Mouse (Mus musculus) neural tube, embryonic 10.5 days (tissue): ENCODE measurements around the gene D630045J12Rik.

Source experiments
- DNase-seq: peaks from one replicate; pipeline ENCODE4 v3.0.0-alpha.2; 2017; ENCODE audit warnings: low spot score; ENCODE audit errors: extremely low spot score

D630045J12Rik gene

DNA sequence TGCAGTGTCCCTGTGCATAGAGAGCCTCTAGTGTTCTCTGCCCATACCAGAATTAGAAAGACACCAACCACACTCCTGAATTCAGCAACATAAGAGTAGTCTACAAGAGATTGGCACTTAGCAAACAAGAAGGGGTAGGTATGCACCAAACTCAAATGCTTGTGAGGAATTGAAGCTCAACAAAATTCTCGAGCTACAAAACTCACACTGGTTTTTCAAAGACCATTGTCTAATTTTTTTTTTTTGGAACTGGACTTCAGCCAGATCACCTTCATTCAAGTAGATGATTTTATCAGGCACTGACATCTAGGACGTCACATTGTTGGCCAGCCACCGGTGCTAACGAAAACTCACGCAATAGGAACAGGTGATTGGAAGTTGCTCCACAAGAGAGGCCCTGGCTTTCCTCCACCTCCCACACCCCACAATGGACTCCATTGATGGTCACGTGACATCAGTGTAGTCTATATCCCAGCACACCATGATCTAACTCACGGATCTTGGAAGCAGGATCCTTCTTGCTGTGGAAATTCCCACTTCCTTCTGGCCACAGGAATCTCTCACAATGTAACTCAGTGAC lies 151.5 kb downstream of the D630045J12Rik start:
- no peak for DNase-seq

DNA sequence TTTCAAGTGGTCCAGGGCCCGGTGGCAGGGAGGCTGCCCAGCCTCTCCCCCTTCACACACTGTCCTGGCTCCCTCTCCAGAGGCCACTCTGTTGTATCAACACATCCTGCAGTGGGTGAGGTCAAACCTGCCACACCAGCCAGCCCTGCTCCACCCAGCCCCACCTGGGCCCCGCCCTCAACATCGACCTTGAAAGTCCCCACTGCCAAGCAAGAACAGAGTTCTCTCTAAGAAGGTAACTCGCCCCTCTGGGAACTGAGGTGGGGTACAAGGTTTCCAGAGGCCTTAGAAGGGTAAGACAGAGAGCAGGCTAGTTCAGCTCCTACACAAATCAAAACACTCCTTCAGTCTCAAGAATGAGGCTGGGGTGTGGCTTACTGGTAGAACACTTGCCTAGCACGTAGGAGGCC lies 156.8 kb downstream of the D630045J12Rik start:
- DNase-seq = no peak

DNA sequence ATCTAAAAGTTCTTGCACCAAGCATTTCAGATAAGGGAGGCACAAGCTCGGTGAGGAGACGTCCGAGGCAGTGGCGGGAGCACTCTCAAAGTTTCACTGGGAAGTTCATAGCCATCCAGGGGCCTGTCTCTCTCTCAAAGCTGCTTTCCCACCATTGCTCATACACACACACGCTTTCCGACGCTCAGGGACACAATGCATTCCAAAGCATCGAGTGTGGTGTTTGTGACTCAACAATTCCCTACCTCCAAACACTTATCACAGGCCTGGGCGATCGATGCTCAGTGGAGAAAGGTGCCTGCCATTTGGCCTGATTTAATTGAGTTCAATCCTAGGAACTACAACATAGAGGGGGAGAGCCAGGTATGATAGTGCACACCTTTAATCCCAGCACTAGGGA lies 159.1 kb downstream of the D630045J12Rik start:
- no peak for DNase-seq

DNA sequence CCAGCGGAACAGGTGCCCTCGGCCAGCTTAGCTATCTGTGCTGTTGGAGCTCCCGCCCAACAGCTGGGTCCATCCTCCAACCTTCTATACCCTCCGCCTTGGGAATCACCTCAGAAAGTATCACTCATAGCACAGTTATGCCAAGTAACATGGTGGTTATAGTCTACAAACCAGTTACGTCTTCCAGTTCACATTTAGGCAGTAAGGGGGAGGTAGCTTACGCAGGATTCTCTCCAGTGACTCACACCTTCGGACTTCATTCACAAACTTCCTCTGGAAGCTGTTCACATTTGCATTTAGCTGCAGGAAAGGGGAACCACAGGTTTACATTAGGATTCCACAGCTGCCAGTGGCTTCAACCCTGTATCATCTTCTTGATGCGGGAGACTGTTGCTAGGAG lies 161.3 kb downstream of the D630045J12Rik start:
- DNase-seq = no peak

DNA sequence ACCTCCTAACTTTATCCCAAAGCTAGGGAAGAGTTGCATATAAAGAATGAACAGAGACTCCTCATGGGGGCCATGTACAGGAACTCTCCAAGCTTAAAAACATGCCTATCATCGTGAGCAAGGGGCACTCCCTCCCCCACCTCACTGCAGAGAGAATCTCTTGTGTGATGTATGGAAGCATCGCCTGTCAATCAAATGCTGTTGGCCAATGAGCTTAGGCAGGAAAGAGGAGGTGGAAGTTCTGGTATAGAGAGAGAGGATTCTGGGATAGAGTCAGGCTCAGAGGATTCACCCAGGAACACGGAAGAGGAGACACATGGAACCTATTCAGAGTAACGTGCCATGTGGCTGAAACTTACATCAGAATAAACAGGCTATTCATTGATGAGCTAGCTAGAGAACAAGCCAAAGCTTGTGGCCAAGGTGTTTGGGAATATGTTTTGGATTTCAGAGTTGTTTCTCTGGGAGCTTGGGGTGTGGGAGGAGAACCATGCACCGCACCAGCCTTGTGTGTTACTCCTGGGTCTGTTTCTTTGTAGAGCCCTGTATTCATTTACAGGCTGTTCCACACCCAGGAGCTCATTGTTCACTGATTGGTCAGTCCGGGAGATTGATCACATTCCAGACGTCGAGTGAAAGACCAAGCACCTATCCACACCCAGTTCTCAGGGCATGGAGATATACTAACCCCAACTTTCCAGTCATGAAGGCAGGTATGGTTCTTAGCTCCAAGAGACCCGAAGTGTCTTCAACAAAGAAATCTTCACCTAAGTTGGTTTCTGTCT lies 166.4 kb downstream of the D630045J12Rik start:
- no peak for DNase-seq

DNA sequence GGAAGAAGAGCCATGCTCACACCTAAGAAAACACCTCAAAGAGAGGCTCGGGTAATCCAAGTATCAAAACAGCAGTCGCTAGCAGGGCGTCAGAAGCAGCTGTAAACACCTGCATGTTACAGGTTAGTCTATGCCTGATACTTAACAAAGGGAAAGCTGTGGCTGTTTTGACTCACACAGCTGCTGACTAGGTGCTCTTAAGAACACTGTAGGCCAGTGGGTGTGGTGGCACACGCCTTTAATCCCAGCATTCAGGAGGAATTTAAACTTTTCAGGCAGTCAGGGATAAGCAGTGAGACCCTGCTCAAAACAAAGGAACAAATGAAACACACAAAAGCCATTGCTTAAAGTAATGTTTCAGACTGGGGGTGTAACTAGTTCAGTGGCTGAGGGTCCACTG lies 170.6 kb downstream of the D630045J12Rik start:
- DNase-seq = no peak

DNA sequence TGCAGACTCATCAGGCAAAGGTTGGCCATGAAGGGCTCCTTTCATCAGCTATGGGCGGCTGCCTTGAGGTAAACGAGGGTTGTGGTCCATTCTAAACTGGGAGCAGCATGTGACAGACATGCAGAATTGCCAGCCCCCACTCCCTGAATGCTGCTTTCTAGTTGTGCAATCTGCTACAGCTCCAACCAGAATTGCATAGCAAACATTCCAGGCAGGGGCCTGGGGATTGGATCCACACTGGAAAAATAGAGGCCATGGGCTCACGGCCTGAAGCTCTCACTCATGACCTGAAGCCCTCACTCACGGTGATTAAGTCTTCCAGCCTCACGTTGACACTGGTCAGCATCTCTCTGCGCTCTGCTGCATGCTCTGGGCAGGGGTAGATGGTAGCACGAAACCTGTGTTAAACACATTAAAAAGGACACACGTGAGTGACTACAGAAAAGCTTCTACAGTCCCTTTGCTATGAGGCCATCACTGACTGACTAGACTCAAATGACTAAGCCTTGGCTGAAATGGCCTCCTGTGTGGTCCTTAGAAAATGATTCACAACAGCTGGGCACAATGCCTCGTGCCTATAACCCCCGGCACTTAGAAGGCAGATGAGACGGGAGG lies 172.0 kb downstream of the D630045J12Rik start:
- no peak for DNase-seq

DNA sequence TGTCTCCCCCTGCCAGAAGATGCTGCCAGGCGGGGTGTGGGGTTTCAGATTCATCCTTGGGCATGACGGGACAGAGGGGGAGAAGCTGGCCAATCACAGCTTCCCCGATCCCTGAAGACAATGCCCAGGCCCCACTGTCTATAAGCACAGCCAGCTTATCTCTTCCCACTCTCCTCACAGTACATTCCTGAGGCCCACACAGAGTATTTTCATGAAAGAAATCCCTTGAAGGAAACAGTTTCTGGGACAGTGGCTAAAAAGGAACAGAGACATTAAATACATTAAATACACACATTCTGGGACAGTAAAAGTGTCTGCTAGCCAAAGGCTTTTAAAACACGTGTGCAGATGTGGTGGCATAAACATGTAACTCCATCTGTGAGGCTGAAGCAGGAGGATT lies 173.4 kb downstream of the D630045J12Rik start:
- no peak for DNase-seq

DNA sequence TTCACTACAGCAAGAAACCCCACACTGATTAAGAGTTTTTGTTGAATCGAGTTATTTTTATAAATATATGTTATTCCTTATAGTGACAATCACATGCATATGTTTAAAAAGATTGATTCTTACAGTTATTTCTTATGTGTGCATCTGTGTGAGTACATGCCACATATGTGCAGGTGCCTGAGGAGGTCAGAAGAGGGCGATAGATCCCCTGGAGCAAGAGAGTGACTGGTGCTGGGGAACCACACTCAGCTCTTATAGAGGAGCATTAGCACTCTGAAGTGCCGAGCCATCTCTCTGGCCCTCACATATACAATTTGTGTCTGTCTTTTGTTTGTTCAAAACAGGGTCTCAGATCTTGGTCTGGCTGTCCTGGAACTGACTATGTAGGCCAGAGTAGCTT lies 180.2 kb downstream of the D630045J12Rik start:
- DNase-seq = no peak
